Mouse (Mus musculus) lung, adult 2 months (tissue): ENCODE data around the gene 1190005I06Rik.

Experiments
- CTCF ChIP-seq: fragments of 200-500 bp; IDR thresholded peaks from 2 replicates; pipeline ENCODE4 v1.5.1; 2011; ENCODE audit warnings: mild to moderate bottlenecking, low read length, control low read depth; ENCODE audit not compliant: insufficient read depth
- POLR2A ChIP-seq: fragments of 200-500 bp; IDR thresholded peaks from 2 replicates; pipeline ENCODE4 v1.6.1; 2011; ENCODE audit warnings: low read depth, mild to moderate bottlenecking, control low read depth, low read length, borderline replicate concordance; ENCODE audit errors: extremely low read depth

DNA sequence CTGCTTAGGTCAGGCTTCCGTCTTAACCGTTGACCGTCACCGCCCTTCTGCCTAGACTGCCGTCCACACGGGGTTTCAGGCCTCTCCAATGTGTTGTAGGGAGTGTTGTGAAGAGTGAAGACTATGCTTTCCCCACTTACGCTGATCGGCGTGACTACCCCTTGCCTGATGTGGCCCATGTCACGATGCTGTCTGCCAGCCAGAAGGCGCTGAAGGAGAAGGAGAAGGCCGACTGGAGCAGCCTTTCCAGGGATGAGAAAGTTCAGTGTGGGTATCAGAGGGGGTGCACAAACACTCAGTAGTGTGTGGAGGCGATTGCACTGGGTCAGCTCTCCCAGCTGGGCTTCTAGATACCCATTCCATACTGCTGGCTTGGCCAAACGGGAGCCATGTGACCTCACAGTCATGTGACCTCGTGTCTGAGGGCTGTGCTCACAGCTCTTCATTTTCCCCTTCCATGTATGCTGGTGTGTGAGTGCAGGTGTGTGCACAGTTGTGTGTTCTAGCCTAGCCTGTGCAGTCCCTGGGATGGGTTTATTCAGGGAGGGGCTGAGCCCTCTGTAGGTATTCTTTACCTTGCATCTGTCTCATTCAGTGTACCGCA lies 25.3 kb upstream of the 1190005I06Rik start:
- TF ChIP-seq CTCF (no peak), POLR2A (no peak)
